Mouse (Mus musculus) intestine, embryonic 15.5 days (tissue): Measurements from ENCODE around the gene Fkbp5. TPM values are rescaled to one million over a fixed set of nuclear protein-coding genes. Genes with fewer than 3 reads are reported as not detected.
A peak's percentile ranks its signal among the peaks of the same experiment; 100 is the strongest.

Experiments
- ATAC-seq: fragments of 200-750 bp; cut with Nextera tagmentation; 2 replicates; pipeline ENCODE4 v1.8.0; 2017; ENCODE audit warnings: moderate TSS enrichment, moderate library complexity
- H3K27ac ChIP-seq: fragments of 300-500 bp; sonication (generic); 2 replicates; pipeline ENCODE4 v1.5.1; 2015; ENCODE audit warnings: mild to moderate bottlenecking, inconsistent platforms
- H3K27me3 ChIP-seq: fragments of 300-500 bp; sonication (generic); replicated peaks from 2 replicates; pipeline ENCODE4 v1.6.1; 2015; ENCODE audit warnings: inconsistent platforms
- H3K36me3 ChIP-seq: fragments of 300-500 bp; sonication (generic); 2 replicates; pipeline ENCODE4 v1.6.1; 2015; ENCODE audit warnings: inconsistent platforms
- H3K4me1 ChIP-seq: fragments of 300-500 bp; sonication (generic); replicated peaks from 2 replicates; pipeline ENCODE4 v1.6.1; 2015; ENCODE audit warnings: inconsistent platforms
- H3K4me2 ChIP-seq: fragments of 300-500 bp; sonication (generic); replicated peaks from 2 replicates; pipeline ENCODE4 v1.6.1; 2015; ENCODE audit warnings: mild to moderate bottlenecking, inconsistent platforms
- H3K4me3 ChIP-seq: fragments of 300-500 bp; sonication (generic); replicated peaks from 2 replicates; pipeline ENCODE4 v1.5.1; 2015; ENCODE audit warnings: inconsistent platforms
- H3K9ac ChIP-seq: fragments of 300-500 bp; sonication (generic); 2 replicates; pipeline ENCODE4 v1.6.1; 2015; ENCODE audit warnings: inconsistent platforms
- H3K9me3 ChIP-seq: fragments of 300-500 bp; sonication (generic); 2 replicates; pipeline ENCODE4 v1.6.1; 2016; ENCODE audit warnings: inconsistent platforms
- WGBS: fragments of 180-500 bp; shearing (Covaris S2); methylation state at CpG from one replicate; pipeline ENCODE4 v1.1.7; 2015; 5-methylcytosine and 5-hydroxymethylcytosine counted together
- polyA plus RNA-seq: library from polyadenylated mRNA; unstranded; fragments of >200 nt; fragmentation: Nextera tagmentation; extraction: Ambion mirVana; gene quantifications from 2 replicates; pipeline ENCODE4 v1.2.1, GENCODE M21; 2015

Gene Fkbp5
- polyA plus RNA-seq, 1 experiment from 2014 or later = 25.9 TPM

- Histone ChIP-seq H3K27me3 (no peaks in the 10 kb centered on the region), H3K9me3 (no peaks in the 10 kb centered on the region), H3K4me3 (no peak overlapping the region), H3K4me1 (peaks cover 17% of the 10 kb centered on the region), H3K9ac (no peak overlapping the region), H3K36me3 (no peaks in the 10 kb centered on the region), H3K4me2 (no peak overlapping the region), H3K27ac (no peak overlapping the region)
- ATAC-seq = no peak
- WGBS = 68% methylated on average over 7 of the region's 7 CpGs
Observed at GRCm38 (mm10) chr17:28488258-28489013, 28.9 kb downstream of the Fkbp5 start.

GRCm38 (mm10) chr17:28487584-28488257 lies 29.6 kb downstream of the Fkbp5 start:
- Histone ChIP-seq H3K9me3 (no peaks in the 10 kb centered on the region), H3K4me3 (no peak overlapping the region), H3K36me3 (no peaks in the 10 kb centered on the region), H3K4me2 (no peak overlapping the region), H3K4me1 (peaks cover 17% of the 10 kb centered on the region), H3K27ac (no peak overlapping the region), H3K9ac (no peak overlapping the region), H3K27me3 (no peaks in the 10 kb centered on the region)
- WGBS = 88% methylated on average over 18 of the region's 18 CpGs
- no peak for ATAC-seq

- no peaks in the 10 kb centered on the region for H3K36me3 ChIP-seq
- H3K4me2 ChIP-seq = no peak overlapping the region
- no peak overlapping the region for H3K27ac ChIP-seq
- H3K9me3 ChIP-seq = no peaks in the 10 kb centered on the region
- 80% methylated on average over 6 of the region's 6 CpGs for WGBS
- peaks cover 17% of the 10 kb centered on the region for H3K4me1 ChIP-seq
- no peak overlapping the region for H3K9ac ChIP-seq
- no peak for ATAC-seq
- H3K27me3 ChIP-seq = no peaks in the 10 kb centered on the region
- no peak overlapping the region for H3K4me3 ChIP-seq
Observed at GRCm38 (mm10) chr17:28486720-28487119, 30.6 kb downstream of the Fkbp5 start.

GRCm38 (mm10) chr17:28485977-28486400 lies 31.3 kb downstream of the Fkbp5 start:
- Histone ChIP-seq H3K4me2 (peak overlapping the region; percentile 75), H3K27ac (peak overlapping the region; percentile 81), H3K9me3 (no peaks in the 10 kb centered on the region), H3K4me3 (peak overlapping the region; percentile 97), H3K27me3 (no peaks in the 10 kb centered on the region), H3K4me1 (peaks cover 9% of the 10 kb centered on the region), H3K9ac (peak overlapping the region; percentile 69), H3K36me3 (no peaks in the 10 kb centered on the region)
- under 1% methylated on average over 50 of the region's 58 CpGs for WGBS
- ATAC-seq = peak; percentile 99

- under 1% methylated on average over 72 of the region's 77 CpGs for WGBS
- peak overlapping the region; percentile 81 for H3K27ac ChIP-seq
- H3K9ac ChIP-seq = peak overlapping the region; percentile 69
- ATAC-seq = peak; percentile 75
- H3K9me3 ChIP-seq = no peaks in the 10 kb centered on the region
- H3K36me3 ChIP-seq = no peaks in the 10 kb centered on the region
- H3K4me1 ChIP-seq = peaks cover 8% of the 10 kb centered on the region; the same call in 1 of the 2 replicates
- H3K27me3 ChIP-seq = no peaks in the 10 kb centered on the region
- peak overlapping the region; percentile 75 for H3K4me2 ChIP-seq
- H3K4me3 ChIP-seq = peak overlapping the region; percentile 97
Observed at GRCm38 (mm10) chr17:28485446-28485948, 31.8 kb downstream of the Fkbp5 start.

- Histone ChIP-seq H3K36me3 (no peaks in the 10 kb centered on the region), H3K4me2 (peak overlapping the region; percentile 75), H3K27me3 (no peaks in the 10 kb centered on the region), H3K4me3 (peak overlapping the region; percentile 97), H3K4me1 (peaks cover 8% of the 10 kb centered on the region; the same call in 1 of the 2 replicates), H3K27ac (peak overlapping the region; percentile 81; the same call in 1 of the 2 replicates), H3K9me3 (no peaks in the 10 kb centered on the region), H3K9ac (peak overlapping the region; percentile 69)
- ATAC-seq = no peak
- WGBS = 9% methylated on average over 30 of the region's 30 CpGs
Observed at GRCm38 (mm10) chr17:28484704-28485445, 32.5 kb downstream of the Fkbp5 start.

GRCm38 (mm10) chr17:28477421-28477820 lies 39.9 kb downstream of the Fkbp5 start:
- H3K27ac ChIP-seq = no peak overlapping the region
- ATAC-seq = no peak

GRCm38 (mm10) chr17:28476441-28476840 lies 40.9 kb downstream of the Fkbp5 start:
- Histone ChIP-seq H3K27ac (no peak overlapping the region), H3K4me2 (no peak overlapping the region), H3K4me1 (no peaks in the 10 kb centered on the region), H3K9me3 (no peaks in the 10 kb centered on the region), H3K27me3 (no peaks in the 10 kb centered on the region), H3K4me3 (no peak overlapping the region), H3K36me3 (no peaks in the 10 kb centered on the region), H3K9ac (no peak overlapping the region)
- ATAC-seq = no peak

More at GRCm38 (mm10) chr17:28477421-28477820, 39.9 kb downstream of the Fkbp5 start:
- WGBS = 88% methylated on average over 8 of the region's 8 CpGs
- no peak overlapping the region for H3K4me3 ChIP-seq
- H3K27me3 ChIP-seq = no peaks in the 10 kb centered on the region
- H3K4me2 ChIP-seq = no peak overlapping the region
- no peaks in the 10 kb centered on the region for H3K4me1 ChIP-seq
- no peaks in the 10 kb centered on the region for H3K36me3 ChIP-seq
- no peak overlapping the region for H3K9ac ChIP-seq
- no peaks in the 10 kb centered on the region for H3K9me3 ChIP-seq

- no peaks in the 10 kb centered on the region for H3K9me3 ChIP-seq
- H3K27me3 ChIP-seq = no peaks in the 10 kb centered on the region
- no peaks in the 10 kb centered on the region for H3K36me3 ChIP-seq
- H3K27ac ChIP-seq = no peak overlapping the region
- H3K4me1 ChIP-seq = no peaks in the 10 kb centered on the region; the same call in 1 of the 2 replicates
- H3K9ac ChIP-seq = no peak overlapping the region
- H3K4me3 ChIP-seq = no peak overlapping the region
- WGBS = 66% methylated on average over 3 of the region's 3 CpGs
- no peak for ATAC-seq
- H3K4me2 ChIP-seq = no peak overlapping the region
Observed at GRCm38 (mm10) chr17:28475593-28476325, 41.6 kb downstream of the Fkbp5 start.

- H3K9me3 ChIP-seq = no peaks in the 10 kb centered on the region
- 75% methylated on average over 5 of the region's 5 CpGs for WGBS
- no peak for ATAC-seq
Observed at GRCm38 (mm10) chr17:28472696-28473095, 44.6 kb downstream of the Fkbp5 start.

GRCm38 (mm10) chr17:28470876-28471275 lies 46.5 kb downstream of the Fkbp5 start:
- no peak overlapping the region for H3K27ac ChIP-seq
- 81% methylated on average over 6 of the region's 6 CpGs for WGBS
- H3K4me1 ChIP-seq = peaks cover 2% of the 10 kb centered on the region; the same call in 1 of the 2 replicates

More at GRCm38 (mm10) chr17:28472696-28473095, 44.6 kb downstream of the Fkbp5 start:
- no peaks in the 10 kb centered on the region for H3K27me3 ChIP-seq
- peaks cover 2% of the 10 kb centered on the region; the same call in 1 of the 2 replicates for H3K4me1 ChIP-seq
- H3K9ac ChIP-seq = no peak overlapping the region
- H3K36me3 ChIP-seq = no peaks in the 10 kb centered on the region
- no peak overlapping the region for H3K4me3 ChIP-seq
- H3K27ac ChIP-seq = no peak overlapping the region
- H3K4me2 ChIP-seq = no peak overlapping the region

More at GRCm38 (mm10) chr17:28470876-28471275, 46.5 kb downstream of the Fkbp5 start:
- no peaks in the 10 kb centered on the region for H3K9me3 ChIP-seq
- H3K27me3 ChIP-seq = no peaks in the 10 kb centered on the region
- H3K4me3 ChIP-seq = no peak overlapping the region
- no peaks in the 10 kb centered on the region for H3K36me3 ChIP-seq
- no peak overlapping the region for H3K9ac ChIP-seq
- ATAC-seq = no peak
- H3K4me2 ChIP-seq = no peak overlapping the region
